Mouse (Mus musculus) E14TG2a.4 (cell line): ENCODE measurements around the gene Hfm1.

Experiments
- CTCF ChIP-seq: conservative IDR thresholded peaks from 2 replicates; pipeline ENCODE4 v1.5.1; 2014; ENCODE audit warnings: low read length
- NANOG ChIP-seq: IDR thresholded peaks from 2 replicates; pipeline ENCODE4 v1.6.1; 2014; ENCODE audit warnings: borderline replicate concordance, low read length, mixed read lengths
- POU5F1 ChIP-seq: IDR thresholded peaks from 2 replicates; pipeline ENCODE4 v1.6.1; 2014; ENCODE audit warnings: low read length, borderline replicate concordance

DNA sequence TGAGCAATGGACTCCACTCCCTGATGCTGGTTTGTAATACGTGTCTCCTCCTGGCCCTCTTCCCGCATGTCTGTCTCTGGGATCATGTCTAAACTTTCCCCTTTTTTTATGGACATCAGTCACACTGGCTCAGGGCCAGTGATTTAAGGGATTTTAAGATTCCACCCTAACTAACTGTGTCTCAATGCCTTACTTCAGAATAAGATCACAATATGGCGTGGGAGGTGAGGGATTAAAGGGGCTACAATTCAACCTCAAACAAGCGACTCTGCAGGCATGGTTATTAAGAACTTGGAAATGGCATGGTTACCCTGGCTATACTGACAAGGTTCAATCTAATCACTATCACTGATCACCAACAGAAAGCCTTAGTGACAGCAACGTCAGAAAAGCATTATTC is 128.2 kb downstream of the Hfm1 start:
- TF ChIP-seq CTCF (no peak), NANOG (no peak), POU5F1 (no peak)
